Comparison of ENCODE assay signal across 8 mouse cellular contexts in genomic region chr2:160645614-160646137, GRCm38 (mm10). TPM values are rescaled to one million over a fixed set of nuclear protein-coding genes. Genes with fewer than 3 reads are reported as not detected.
DNase-seq lines count a peak whose midpoint lies in the region; ATAC-seq and TF ChIP-seq lines count a peak whose summit lies in the region.

TSS of gene Top1 (plus strand) at chr2:160645888.

- H3K79me3 ChIP-seq in C2C12 (ENCODE audit: low read depth), result peaks cover 43% of the 10 kb centered on the region

- H3K79me2 ChIP-seq in C2C12 (ENCODE audit: control insufficient read depth, insufficient read depth) (peaks cover 50% of the 10 kb centered on the region), myocyte (ENCODE audit: control insufficient read depth, insufficient read depth) (peaks cover 40% of the 10 kb centered on the region)
- H3K79me2 ChIP-seq in liver, adult 2 months (ENCODE audit: control insufficient read depth, insufficient read depth, low read length), result peaks cover 13% of the 10 kb centered on the region; the same call in 1 of the 2 replicates

- H3K9ac ChIP-seq in heart, embryonic 11.5 days (ENCODE audit: low read depth, low read length), result peak within 1 kb of the TSS; percentile 97
- H3K9ac ChIP-seq in kidney, embryonic 16.5 days (replicated peaks; ENCODE audit: low read length), result peak within 1 kb of the TSS; percentile 98
- H3K9ac ChIP-seq in liver, adult 2 months (ENCODE audit: low read depth, low read length), result peak within 1 kb of the TSS; percentile 96

- peaks cover 41% of the 10 kb centered on the region for H3K4me1 ChIP-seq in erythroblast, embryonic 14.5 days (ENCODE audit: control insufficient read depth)
- H3K4me1 ChIP-seq in heart, embryonic 11.5 days (ENCODE audit: control insufficient read depth, insufficient read depth, low read length), result peaks cover 8% of the 10 kb centered on the region
- H3K4me1 ChIP-seq in kidney, embryonic 16.5 days (ENCODE audit: insufficient read depth, low read length), result peaks cover 21% of the 10 kb centered on the region
- peaks cover 8% of the 10 kb centered on the region; the same call in 1 of the 2 replicates for H3K4me1 ChIP-seq in liver, adult 2 months (ENCODE audit: control insufficient read depth, insufficient read depth, low read length)

- WGBS in heart, embryonic 11.5 days (ENCODE audit: insufficient replicate concordance), result under 1% methylated on average over 49 of the region's 50 CpGs
- WGBS in kidney, embryonic 16.5 days, result 0% methylated on average over 50 of the region's 50 CpGs
- under 1% methylated on average over 50 of the region's 50 CpGs for WGBS in liver, adult 2 months

- H3K36me3 ChIP-seq in C2C12 (ENCODE audit: control insufficient read depth, insufficient read depth) (peaks cover 18% of the 10 kb centered on the region), myocyte (ENCODE audit: control insufficient read depth, insufficient read depth) (no peaks in the 10 kb centered on the region)
- peaks cover 33% of the 10 kb centered on the region for H3K36me3 ChIP-seq in erythroblast, embryonic 14.5 days (ENCODE audit: control insufficient read depth)
- no peaks in the 10 kb centered on the region for H3K36me3 ChIP-seq in heart, embryonic 11.5 days (ENCODE audit: control insufficient read depth, insufficient read depth, low read length)
- H3K36me3 ChIP-seq in kidney, embryonic 16.5 days (ENCODE audit: insufficient read depth, low read length), result 0 out of 2 replicates have a peak, but pooled peaks cover 4% of the 10 kb centered on the region
- peaks cover 2% of the 10 kb centered on the region; the same call in 1 of the 2 replicates for H3K36me3 ChIP-seq in liver, adult 2 months (ENCODE audit: control insufficient read depth, insufficient read depth, low read length)
- no peaks in the 10 kb centered on the region for H3K36me3 ChIP-seq in splenic B cell, adult 2 months (ENCODE audit: control insufficient read depth, insufficient read depth, low read length, poor library complexity, severe bottlenecking)

- H3K27me3 ChIP-seq in C2C12 (ENCODE audit: control insufficient read depth, insufficient read depth, insufficient read length), result no peaks in the 10 kb centered on the region
- peaks cover 3% of the 10 kb centered on the region for H3K27me3 ChIP-seq in erythroblast, embryonic 14.5 days (ENCODE audit: control insufficient read depth)
- H3K27me3 ChIP-seq in heart, embryonic 11.5 days (ENCODE audit: control insufficient read depth, insufficient read depth, low read length), result no peaks in the 10 kb centered on the region
- H3K27me3 ChIP-seq in kidney, embryonic 16.5 days (ENCODE audit: insufficient read depth, low read length), result no peaks in the 10 kb centered on the region
- H3K27me3 ChIP-seq in liver, adult 2 months (ENCODE audit: control insufficient read depth, insufficient read depth, low read length), result no peaks in the 10 kb centered on the region
- no peaks in the 10 kb centered on the region for H3K27me3 ChIP-seq in myocyte (ENCODE audit: control insufficient read depth, insufficient read depth, insufficient read length)
- no peaks in the 10 kb centered on the region for H3K27me3 ChIP-seq in splenic B cell, adult 2 months (ENCODE audit: control insufficient read depth, insufficient read depth, low read length, poor library complexity, severe bottlenecking)

- TF ChIP-seq POLR2A in brain, embryonic 14.5 days (IDR thresholded peaks at IDR 0.05; ENCODE audit: borderline replicate concordance, extremely low read depth, insufficient read depth, insufficient read length, poor library complexity, severe bottlenecking), result peak; percentile 79; the same call in 1 of the 2 replicates
- TF ChIP-seq POLR2A in liver, adult 2 months (IDR thresholded peaks at IDR 0.05; ENCODE audit: extremely low read depth, insufficient read depth, low read length), result peak; percentile 96
- TF ChIP-seq POLR2A in myocyte (IDR thresholded peaks at IDR 0.05; ENCODE audit: insufficient read length, low read depth), result peak; percentile 95

- H3ac ChIP-seq in C2C12 (ENCODE audit: control insufficient read depth, insufficient read length, low read depth) (peak within 1 kb of the TSS; percentile 100), myocyte (ENCODE audit: control insufficient read depth, insufficient read length) (peak within 1 kb of the TSS; percentile 83)

- H3K4me2 ChIP-seq in heart, embryonic 11.5 days, result peak within 1 kb of the TSS; percentile 64
- H3K4me2 ChIP-seq in kidney, embryonic 16.5 days (replicated peaks; ENCODE audit: low read depth, low read length), result peak within 1 kb of the TSS; percentile 78
- H3K4me2 ChIP-seq in myocyte (ENCODE audit: low read depth), result peak within 1 kb of the TSS; percentile 68

- peak within 1 kb of the TSS; percentile 97 for H3K27ac ChIP-seq in heart, embryonic 11.5 days (ENCODE audit: low read depth, low read length)
- peak within 1 kb of the TSS; percentile 95 for H3K27ac ChIP-seq in kidney, embryonic 16.5 days (ENCODE audit: low read length)
- H3K27ac ChIP-seq in liver, adult 2 months (replicated peaks; ENCODE audit: insufficient read depth, low read depth, low read length), result peak within 1 kb of the TSS; percentile 89

- DNase-seq in brain, embryonic 14.5 days (ENCODE audit: low read depth), result peak; percentile 100
- peak; percentile 99 for DNase-seq in liver, adult 2 months (ENCODE audit: extremely low read depth, low read depth, low spot score)
- peak; percentile 99 for DNase-seq in splenic B cell, adult 2 months (ENCODE audit: low read depth, low spot score)

- H3K4me3 ChIP-seq in C2C12 (ENCODE audit: insufficient read depth, poor library complexity, severe bottlenecking), result peak within 1 kb of the TSS; percentile 96
- peak within 1 kb of the TSS; percentile 99 for H3K4me3 ChIP-seq in erythroblast, embryonic 14.5 days (replicated peaks)
- peak within 1 kb of the TSS; percentile 94 for H3K4me3 ChIP-seq in heart, embryonic 11.5 days (ENCODE audit: low read depth, low read length)
- peak within 1 kb of the TSS; percentile 93 for H3K4me3 ChIP-seq in kidney, embryonic 16.5 days (ENCODE audit: low read length)
- H3K4me3 ChIP-seq in liver, adult 2 months (ENCODE audit: insufficient read depth, low read depth, low read length), result peak within 1 kb of the TSS; percentile 85
- H3K4me3 ChIP-seq in myocyte, result peak within 1 kb of the TSS; percentile 45

- TF ChIP-seq CTCF in C2C12 (IDR thresholded peaks at IDR 0.05; ENCODE audit: control insufficient read depth, insufficient read depth, insufficient read length), result no peak
- TF ChIP-seq CTCF in brain, embryonic 14.5 days (IDR thresholded peaks at IDR 0.05; ENCODE audit: borderline replicate concordance, extremely low read depth, insufficient read depth, insufficient read length), result no peak
- TF ChIP-seq CTCF in liver, adult 2 months (IDR thresholded peaks at IDR 0.05; ENCODE audit: low read depth, low read length), result no peak

- H3K9me3 ChIP-seq in erythroblast, embryonic 14.5 days (ENCODE audit: control insufficient read depth, low read length), result no peaks in the 10 kb centered on the region
- no peaks in the 10 kb centered on the region for H3K9me3 ChIP-seq in heart, embryonic 11.5 days (replicated peaks; ENCODE audit: control insufficient read depth, low read length)
- H3K9me3 ChIP-seq in kidney, embryonic 16.5 days (ENCODE audit: low read length), result no peaks in the 10 kb centered on the region

- peak; percentile 96 for ATAC-seq in heart, embryonic 11.5 days (replicated peaks; ENCODE audit: insufficient number of reproducible peaks, low FRiP score, low TSS enrichment)
- peak; percentile 99 for ATAC-seq in kidney, embryonic 16.5 days (ENCODE audit: low FRiP score, low TSS enrichment)

TF ChIP-seq in C2C12, 6 proteins besides CTCF, POLR2A, EP300 and RAD21:
- TF ChIP-seq USF1 (IDR thresholded peaks at IDR 0.05; ENCODE audit: low read depth) (peak; percentile 81), MYOG (IDR thresholded peaks at IDR 0.05; ENCODE audit: control insufficient read depth, extremely low read depth, insufficient read length) (no peak), CEBPB (IDR thresholded peaks at IDR 0.05; ENCODE audit: low read depth) (peak; percentile 67), MAX (IDR thresholded peaks at IDR 0.05) (peak; percentile 100), MYOD1 (IDR thresholded peaks at IDR 0.05; ENCODE audit: control insufficient read depth, insufficient read length, low read depth) (no peak), FOSL1 (IDR thresholded peaks at IDR 0.05; ENCODE audit: insufficient read depth, low read length, poor library complexity, severe bottlenecking) (no peak)

TF ChIP-seq in myocyte, 11 proteins besides CTCF, POLR2A, EP300 and RAD21:
- peak; percentile 96 for TF ChIP-seq POLR2AphosphoS2 (IDR thresholded peaks at IDR 0.05; ENCODE audit: insufficient read length, low read depth)
- TF ChIP-seq TCF3 (IDR thresholded peaks at IDR 0.05; ENCODE audit: insufficient read length, low read depth), result no peak
- no peak for TF ChIP-seq MAX (IDR thresholded peaks at IDR 0.05; ENCODE audit: low read depth)
- TF ChIP-seq MYOD1 (IDR thresholded peaks at IDR 0.05; ENCODE audit: control insufficient read depth in 1 of 3, insufficient read length in 2 of 3, low read depth in 2 of 3), result peak in 1 of 3 experiments; percentile 27
- peak; percentile 87 for TF ChIP-seq E2F4 (IDR thresholded peaks at IDR 0.05; ENCODE audit: insufficient read depth)
- peak in 1 of 3 experiments; percentile 14 for TF ChIP-seq MYOG (IDR thresholded peaks at IDR 0.05; ENCODE audit: control insufficient read depth in 1 of 3, insufficient read depth in 1 of 3, insufficient read length in 2 of 3, low read depth in 2 of 3)
- TF ChIP-seq SRF (IDR thresholded peaks at IDR 0.05; ENCODE audit: control insufficient read depth, insufficient read length, low read depth), result peak; percentile 68
- peak; percentile 38; the same call in 1 of the 2 replicates for TF ChIP-seq CEBPB (IDR thresholded peaks at IDR 0.05; ENCODE audit: insufficient read depth, poor library complexity, severe bottlenecking)
- TF ChIP-seq REST (IDR thresholded peaks at IDR 0.05; ENCODE audit: insufficient read depth, insufficient read length), result no peak
- peak; percentile 89 for TF ChIP-seq USF1 (IDR thresholded peaks at IDR 0.05; ENCODE audit: low read depth)
- TF ChIP-seq TCF12 (IDR thresholded peaks at IDR 0.05; ENCODE audit: insufficient read depth, poor library complexity, severe bottlenecking), result no peak

RNA-seq across cellular contexts. Expression of gene Top1, which starts in this region (rescaled TPM):
- polyA plus RNA-seq in C2C12 (2012; fragmentation: generic; extraction: Trizol) (21.5 TPM), myocyte (2012; fragmentation: generic; extraction: Trizol) (37.2 TPM)
- 42.7 and 63.9 TPM in 2 replicates for polyA plus RNA-seq in brain, embryonic 14.5 days (2012; rRNA removed)
- 38.8 and 42.7 TPM in 2 replicates for polyA plus RNA-seq in erythroblast, embryonic 14.5 days (2012)
- polyA plus RNA-seq in heart, embryonic 11.5 days (2014; fragmentation: Nextera tagmentation; extraction: Ambion mirVana), result 53.2 and 65.4 TPM in 2 replicates
- 67.7 and 89.9 TPM in 2 replicates for polyA plus RNA-seq in kidney, embryonic 16.5 days (2015; fragmentation: Nextera tagmentation; extraction: Ambion mirVana)
- 20.1 and 26.1 TPM in 2 replicates for total RNA-seq in liver, adult 2 months (2014; rRNA removed)
- polyA plus RNA-seq in liver, adult 2 months (2012; rRNA removed), result 6.0 and 6.2 TPM in 2 replicates

Comparison
In these comparisons a context has a peak if more than half of its experiments do, and no peak if none do; other contexts are left out.
1. Peak in every context shown above with its lines: DNase-seq, ATAC-seq, H3K4me3 ChIP-seq and H3K27ac ChIP-seq.
2. H3K4me3 ChIP-seq: peak in every context shown above with its lines; median percentile 99 in erythroblast, embryonic 14.5 days; 96 in C2C12; 94 in heart, embryonic 11.5 days; 93 in kidney, embryonic 16.5 days; 85 in liver, adult 2 months; 45 in myocyte.